Mouse (Mus musculus): ENCODE data around the gene Nkain4.

Gene Nkain4

GRCm38 (mm10) chr2:180893537-180894028 is 60.9 kb downstream of the Nkain4 start:
- peak; percentile 62 to 67 for DNase-seq

GRCm38 (mm10) chr2:180892841-180893521 is 61.5 kb downstream of the Nkain4 start:
- peak; percentile 96 to 97 for DNase-seq

- peak in 1 of 2 experiments; percentile 20 for DNase-seq
Observed at GRCm38 (mm10) chr2:180891835-180892323, 62.6 kb downstream of the Nkain4 start.

- DNase-seq, result peak; percentile 55 to 56
Observed at GRCm38 (mm10) chr2:180891075-180891834, 63.2 kb downstream of the Nkain4 start.

- peak in 1 of 2 experiments; percentile 25 for DNase-seq
Observed at GRCm38 (mm10) chr2:180890422-180891074, 64.0 kb downstream of the Nkain4 start.

- DNase-seq, result no peak
Observed at GRCm38 (mm10) chr2:180889921-180890280, 64.6 kb downstream of the Nkain4 start.

- no peak for DNase-seq
Observed at GRCm38 (mm10) chr2:180889271-180889920, 65.1 kb downstream of the Nkain4 start.

- no peak for DNase-seq
Observed at GRCm38 (mm10) chr2:180885270-180885669, 69.2 kb downstream of the Nkain4 start.
